Mouse (Mus musculus): ENCODE measurements around the gene Kif22. TPM values are rescaled to one million over a fixed set of nuclear protein-coding genes. Genes with fewer than 3 reads are reported as not detected.

Gene Kif22
- polyA plus RNA-seq, 1 experiment from 2014 or later: 93.5 TPM

- H3K4me2 ChIP-seq: peak within 1 kb of the TSS; percentile 85
- H3K9ac ChIP-seq: peak within 1 kb of the TSS; percentile 42; the same call in 1 of the 2 replicates
- ATAC-seq (ENCODE audit: insufficient read depth, low FRiP score, low read depth): 0 out of 2 replicates have a peak, but pooled peaks have one; percentile 1
- H3K4me3 ChIP-seq (replicated peaks): peak within 1 kb of the TSS; percentile 54
- no peaks in the 10 kb centered on the region for H3K27me3 ChIP-seq (replicated peaks)
- H3K9me3 ChIP-seq: no peaks in the 10 kb centered on the region
- peak within 1 kb of the TSS; percentile 86 for H3K27ac ChIP-seq
- WGBS: under 1% methylated on average over 37 of the region's 37 CpGs
- peaks cover 16% of the 10 kb centered on the region for H3K36me3 ChIP-seq
- peaks cover 69% of the 10 kb centered on the region for H3K4me1 ChIP-seq
These were observed 21.2 kb downstream of the Kif22 start, which contains the start of the genes Gm42742 and Prrt2 for GRCm38 (mm10) chr7:127020901-127021562. Gene Gm42742, minus strand, starts transcription at chr7:127021097. Gene Prrt2, minus strand, starts transcription at chr7:127021211.

GRCm38 (mm10) chr7:127020491-127020890, 21.8 kb downstream of the Kif22 start:
- no peak for ATAC-seq (ENCODE audit: insufficient read depth, low FRiP score, low read depth)
- WGBS: 26% methylated on average over 5 of the region's 5 CpGs
- peaks cover 74% of the 10 kb centered on the region for H3K4me1 ChIP-seq

GRCm38 (mm10) chr7:127020031-127020430, 22.2 kb downstream of the Kif22 start:
- 48% methylated on average over 3 of the region's 3 CpGs for WGBS
- Histone ChIP-seq H3K27me3 (replicated peaks) (no peaks in the 10 kb centered on the region), H3K9ac (no peak overlapping the region; the same call in 1 of the 2 replicates), H3K9me3 (no peaks in the 10 kb centered on the region), H3K4me3 (replicated peaks) (peak overlapping the region; percentile 54), H3K27ac (peak overlapping the region; percentile 86; the same call in 1 of the 2 replicates), H3K36me3 (peaks cover 21% of the 10 kb centered on the region), H3K4me2 (peak overlapping the region; percentile 85), H3K4me1 (peaks cover 76% of the 10 kb centered on the region)
- ATAC-seq (ENCODE audit: insufficient read depth, low FRiP score, low read depth): no peak

More at GRCm38 (mm10) chr7:127020491-127020890, 21.8 kb downstream of the Kif22 start:
- peak overlapping the region; percentile 54 for H3K4me3 ChIP-seq (replicated peaks)
- H3K9ac ChIP-seq: peak overlapping the region; percentile 42; the same call in 1 of the 2 replicates
- H3K27ac ChIP-seq: peak overlapping the region; percentile 86
- H3K27me3 ChIP-seq (replicated peaks): no peaks in the 10 kb centered on the region
- peak overlapping the region; percentile 85 for H3K4me2 ChIP-seq
- no peaks in the 10 kb centered on the region for H3K9me3 ChIP-seq
- H3K36me3 ChIP-seq: peaks cover 19% of the 10 kb centered on the region

- Histone ChIP-seq H3K27me3 (replicated peaks) (no peaks in the 10 kb centered on the region), H3K9me3 (no peaks in the 10 kb centered on the region), H3K4me1 (peaks cover 75% of the 10 kb centered on the region), H3K27ac (peak overlapping the region; percentile 86; the same call in 1 of the 2 replicates), H3K4me3 (replicated peaks) (peak overlapping the region; percentile 54), H3K9ac (no peak overlapping the region; the same call in 1 of the 2 replicates), H3K4me2 (peak overlapping the region; percentile 85), H3K36me3 (peaks cover 21% of the 10 kb centered on the region)
- WGBS: 70% methylated on average over 14 of the region's 14 CpGs
- no peak for ATAC-seq (ENCODE audit: insufficient read depth, low FRiP score, low read depth)
These were observed 22.8 kb downstream of the Kif22 start for GRCm38 (mm10) chr7:127019306-127019960.

GRCm38 (mm10) chr7:127018416-127019305, 23.6 kb downstream of the Kif22 start:
- Histone ChIP-seq H3K27ac (peak overlapping the region; percentile 31), H3K4me2 (peak overlapping the region; percentile 86), H3K9me3 (no peaks in the 10 kb centered on the region), H3K4me1 (peaks cover 73% of the 10 kb centered on the region), H3K27me3 (replicated peaks) (no peaks in the 10 kb centered on the region), H3K9ac (no peak overlapping the region), H3K4me3 (replicated peaks) (no peak overlapping the region), H3K36me3 (peaks cover 18% of the 10 kb centered on the region)
- ATAC-seq (ENCODE audit: insufficient read depth, low FRiP score, low read depth): no peak
- 74% methylated on average over 15 of the region's 15 CpGs for WGBS

GRCm38 (mm10) chr7:127017950-127018345, 24.3 kb downstream of the Kif22 start:
- H3K9ac ChIP-seq: no peak overlapping the region
- H3K4me2 ChIP-seq: peak overlapping the region; percentile 86
- peak overlapping the region; percentile 98; the same call in 1 of the 2 replicates for H3K27ac ChIP-seq
- ATAC-seq (ENCODE audit: insufficient read depth, low FRiP score, low read depth): no peak
- H3K4me1 ChIP-seq: peaks cover 65% of the 10 kb centered on the region
- WGBS: 30% methylated on average over 6 of the region's 6 CpGs
- no peaks in the 10 kb centered on the region for H3K27me3 ChIP-seq (replicated peaks)
- H3K4me3 ChIP-seq (replicated peaks): no peak overlapping the region
- peaks cover 16% of the 10 kb centered on the region for H3K36me3 ChIP-seq
- no peaks in the 10 kb centered on the region for H3K9me3 ChIP-seq

- 2% methylated on average over 39 of the region's 39 CpGs for WGBS
These were observed 25.0 kb downstream of the Kif22 start, which contains the start of gene Pagr1a for GRCm38 (mm10) chr7:127016971-127017949. Gene Pagr1a, minus strand, starts transcription at chr7:127017352.

GRCm38 (mm10) chr7:127016486-127016938, 25.8 kb downstream of the Kif22 start:
- H3K4me1 ChIP-seq: peaks cover 52% of the 10 kb centered on the region
- peak overlapping the region; percentile 98 for H3K27ac ChIP-seq
- H3K36me3 ChIP-seq: peaks cover 12% of the 10 kb centered on the region
- no peaks in the 10 kb centered on the region for H3K27me3 ChIP-seq (replicated peaks)
- peak; percentile 37 for ATAC-seq (ENCODE audit: insufficient read depth, low FRiP score, low read depth)
- H3K9me3 ChIP-seq: no peaks in the 10 kb centered on the region
- H3K4me3 ChIP-seq (replicated peaks): peak overlapping the region; percentile 71
- peak overlapping the region; percentile 86 for H3K4me2 ChIP-seq
- peak overlapping the region; percentile 88 for H3K9ac ChIP-seq
- WGBS: under 1% methylated on average over 22 of the region's 22 CpGs

More at GRCm38 (mm10) chr7:127016971-127017949, 25.0 kb downstream of the Kif22 start, which contains the start of gene Pagr1a:
- Histone ChIP-seq H3K4me2 (peak within 1 kb of the TSS; percentile 86), H3K36me3 (peaks cover 12% of the 10 kb centered on the region), H3K9ac (peak within 1 kb of the TSS; percentile 88), H3K4me3 (replicated peaks) (peak within 1 kb of the TSS; percentile 71), H3K9me3 (no peaks in the 10 kb centered on the region), H3K27ac (peak within 1 kb of the TSS; percentile 98), H3K27me3 (replicated peaks) (no peaks in the 10 kb centered on the region), H3K4me1 (peaks cover 59% of the 10 kb centered on the region)
- ATAC-seq (ENCODE audit: insufficient read depth, low FRiP score, low read depth): peak; percentile 84

GRCm38 (mm10) chr7:127016481-127016485, 26.0 kb downstream of the Kif22 start, which contains the start of gene Pagr1b:
Gene Pagr1b, minus strand, starts transcription at chr7:127016484.
- H3K4me2 ChIP-seq: peak within 1 kb of the TSS; percentile 86
- H3K9ac ChIP-seq: peak within 1 kb of the TSS; percentile 88
- ATAC-seq (ENCODE audit: insufficient read depth, low FRiP score, low read depth): no peak
- no peaks in the 10 kb centered on the region for H3K27me3 ChIP-seq (replicated peaks)
- no peaks in the 10 kb centered on the region for H3K9me3 ChIP-seq
- H3K36me3 ChIP-seq: peaks cover 12% of the 10 kb centered on the region
- H3K4me3 ChIP-seq (replicated peaks): peak within 1 kb of the TSS; percentile 71
- H3K27ac ChIP-seq: peak within 1 kb of the TSS; percentile 98
- H3K4me1 ChIP-seq: peaks cover 49% of the 10 kb centered on the region

GRCm38 (mm10) chr7:127016081-127016480, 26.2 kb downstream of the Kif22 start:
- Histone ChIP-seq H3K4me2 (peak overlapping the region; percentile 86), H3K9ac (peak overlapping the region; percentile 88), H3K27me3 (replicated peaks) (no peaks in the 10 kb centered on the region), H3K27ac (peak overlapping the region; percentile 98), H3K4me1 (peaks cover 47% of the 10 kb centered on the region), H3K36me3 (peaks cover 12% of the 10 kb centered on the region), H3K4me3 (replicated peaks) (peak overlapping the region; percentile 71), H3K9me3 (no peaks in the 10 kb centered on the region)
- ATAC-seq (ENCODE audit: insufficient read depth, low FRiP score, low read depth): peak; percentile 8; the same call in 1 of the 2 replicates
- 3% methylated on average over 10 of the region's 10 CpGs for WGBS

Data from stomach, embryonic 15.5 days (tissue).